Mouse (Mus musculus) CH12F3 (cell line): Measurements from ENCODE around the gene Agbl3.

Experiments used
- in situ Hi-C: fragments of 300-500 bp; cut with MboI; formaldehyde crosslinking; loops from 2 replicates; pipeline ENCODE4 v1.14.3; 2020; ENCODE audit warnings: low sequenced_read_pairs

The Agbl3 gene

GRCm38 (mm10) chr6:34903851-34904250 is 123.6 kb downstream of the Agbl3 start:
- in situ Hi-C loops = no loop called here

GRCm38 (mm10) chr6:34904361-34904760 is 124.1 kb downstream of the Agbl3 start:
- in situ Hi-C loops = no loop called here

- in situ Hi-C loops = no loop called here
These were observed 125.9 kb downstream of the Agbl3 start for GRCm38 (mm10) chr6:34906125-34906524.

- in situ Hi-C loops = no loop called here
These were observed 126.4 kb downstream of the Agbl3 start for GRCm38 (mm10) chr6:34906661-34907060.

- in situ Hi-C loops = no loop called here
These were observed 126.9 kb downstream of the Agbl3 start for GRCm38 (mm10) chr6:34907121-34907614.

GRCm38 (mm10) chr6:34907696-34908260 is 127.5 kb downstream of the Agbl3 start:
- in situ Hi-C loops = no loop called here
